Mouse (Mus musculus) MEL (cell line): ENCODE results near the gene Zfp646.
A peak's percentile ranks its signal among the peaks of the same experiment; 100 is the strongest.

Source experiments
- CTCF ChIP-seq, 3 experiments: IDR thresholded peaks in 2 of 3; conservative IDR thresholded peaks in 1 of 3; 2 replicates each; pipeline ENCODE4 v1.5.1; 2011 to 2012; ENCODE audit warnings: low read length in 3 of 3, low read depth in 2 of 3, mild to moderate bottlenecking in 2 of 3, improper control_type of control experiment in 1 of 3, inconsistent platforms in 1 of 3, mixed read lengths in 1 of 3, moderate library complexity in 1 of 3; ENCODE audit not compliant: control insufficient read depth in 1 of 3, insufficient read depth in 1 of 3, poor library complexity in 1 of 3, severe bottlenecking in 1 of 3
- EP300 ChIP-seq, 2 experiments: IDR thresholded peaks; 2 replicates each; pipeline ENCODE4 v1.6.1; 2011; ENCODE audit warnings: improper control_type of control experiment in 2 of 2, low read length in 2 of 2, low read depth in 1 of 2, mild to moderate bottlenecking in 1 of 2
- HCFC1 ChIP-seq: IDR thresholded peaks from 2 replicates; pipeline ENCODE4 v1.6.1; 2012; ENCODE audit warnings: low read depth, mild to moderate bottlenecking, inconsistent platforms, low read length, improper control_type of control experiment, moderate library complexity
- MAFK ChIP-seq: IDR thresholded peaks from 2 replicates; pipeline ENCODE4 v1.6.1; 2011; ENCODE audit warnings: low read depth, mild to moderate bottlenecking, low read length, improper control_type of control experiment, borderline replicate concordance
- MYC ChIP-seq: IDR thresholded peaks from 2 replicates; pipeline ENCODE4 v1.6.1; 2011; ENCODE audit warnings: low read depth, mild to moderate bottlenecking, low read length, improper control_type of control experiment, moderate library complexity
- POLR2A ChIP-seq, 2 experiments: IDR thresholded peaks; 2 replicates each; pipeline ENCODE4 v1.6.1; 2011 to 2012; ENCODE audit warnings: low read length in 2 of 2, mild to moderate bottlenecking in 2 of 2, control low read depth in 1 of 2, improper control_type of control experiment in 1 of 2, low read depth in 1 of 2, moderate library complexity in 1 of 2; ENCODE audit not compliant: control insufficient read depth in 1 of 2, insufficient read depth in 1 of 2, poor library complexity in 1 of 2
- ZMIZ1 ChIP-seq: IDR thresholded peaks from 2 replicates; pipeline ENCODE4 v1.6.1; 2012; ENCODE audit warnings: low read depth, mild to moderate bottlenecking, inconsistent platforms, low read length, improper control_type of control experiment, moderate library complexity

DNA sequence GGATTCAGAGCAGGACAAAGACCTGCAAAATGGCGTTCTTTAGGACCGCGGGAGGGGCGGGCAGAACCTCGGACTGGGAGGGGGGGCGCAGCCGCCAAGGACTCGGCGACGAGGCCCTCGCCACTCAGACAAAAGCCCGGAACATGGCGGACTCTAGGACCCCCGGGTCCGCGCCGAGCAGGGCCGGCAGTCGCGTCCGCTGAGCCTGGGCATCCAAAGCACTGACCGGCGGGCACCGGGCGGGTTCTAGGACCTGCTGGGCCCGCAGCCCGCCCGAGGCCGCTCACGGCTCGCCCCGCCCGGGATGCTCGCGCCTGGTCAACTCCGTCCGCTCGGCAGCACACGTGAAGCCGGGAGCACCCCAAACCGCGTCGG is 407 bp upstream of the Zfp646 start:
- no peak for TF ChIP-seq CTCF (IDR thresholded peaks at IDR 0.05 in 2 of 3, conservative IDR thresholded peaks at IDR 0.05 in 1 of 3; ENCODE audit: control insufficient read depth in 1 of 3, insufficient read depth in 1 of 3, low read depth in 2 of 3, low read length in 3 of 3, poor library complexity in 1 of 3, severe bottlenecking in 1 of 3)
- TF ChIP-seq POLR2A (IDR thresholded peaks at IDR 0.05; ENCODE audit: control insufficient read depth in 1 of 2, insufficient read depth in 1 of 2, low read depth in 1 of 2, low read length in 2 of 2, poor library complexity in 1 of 2), result no peak
- TF ChIP-seq MYC, result no peak
- TF ChIP-seq EP300 (IDR thresholded peaks at IDR 0.05; ENCODE audit: low read depth in 1 of 2, low read length in 2 of 2), result peak in 1 of 2 experiments; percentile 31; a peak in 2 of 4 replicates
- TF ChIP-seq MAFK, result peak; percentile 31; the same call in 1 of the 2 replicates
- no peak for TF ChIP-seq ZMIZ1
- TF ChIP-seq HCFC1, result peak; percentile 79
